Mouse (Mus musculus) cortical plate, adult 2 months (tissue): ENCODE data around the gene Coro6.

Experiments
- CTCF ChIP-seq: fragments of 200-500 bp; IDR thresholded peaks from 2 replicates; pipeline ENCODE4 v1.5.1; 2011; ENCODE audit warnings: mild to moderate bottlenecking, control low read depth, low read length; ENCODE audit not compliant: insufficient read depth; ENCODE audit errors: extremely low read depth
- POLR2A ChIP-seq: fragments of 200-500 bp; IDR thresholded peaks from 2 replicates; pipeline ENCODE4 v1.6.1; 2011; ENCODE audit warnings: mild to moderate bottlenecking, low read length, control low read depth; ENCODE audit not compliant: insufficient read depth; ENCODE audit errors: extremely low read depth

DNA sequence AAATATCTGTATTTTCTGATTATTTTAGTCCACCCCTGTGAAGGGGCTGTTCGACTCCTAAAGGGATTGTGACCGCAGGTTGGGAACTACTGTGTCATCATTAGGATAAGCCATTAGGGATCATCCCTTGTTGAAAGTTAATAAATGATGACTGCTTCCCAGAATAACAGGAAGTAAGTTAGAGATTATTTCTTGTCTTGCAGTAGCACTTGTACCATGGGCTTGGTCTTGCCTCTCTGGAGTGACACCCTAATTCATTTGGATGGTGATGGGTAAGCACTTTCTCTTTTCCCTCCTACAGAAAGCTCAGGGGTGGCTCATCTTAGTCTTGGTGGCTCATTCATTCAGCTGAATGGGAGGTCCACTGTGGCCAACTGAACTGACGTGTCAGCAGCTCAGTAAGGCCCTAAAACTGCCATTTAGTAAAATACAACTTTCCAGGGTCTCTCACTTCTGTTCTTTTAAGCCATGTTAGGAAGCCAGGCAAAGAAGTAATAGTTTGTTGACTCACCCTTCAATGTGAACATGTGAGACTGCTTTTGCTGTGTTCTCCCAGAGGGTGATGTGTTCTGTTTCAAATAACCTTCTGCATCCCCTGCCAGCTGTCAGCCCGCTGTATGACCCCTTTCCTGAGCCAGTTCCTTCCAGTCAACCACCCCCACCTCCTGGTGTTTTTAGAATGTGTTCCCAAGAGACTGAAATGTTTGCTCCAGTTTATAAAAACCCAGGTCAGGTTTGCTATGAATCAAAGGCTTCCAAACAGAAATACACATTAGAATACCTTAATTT, 45.8 kb upstream of the Coro6 start:
- no peak for TF ChIP-seq POLR2A
- TF ChIP-seq CTCF: no peak
